Mouse (Mus musculus) heart, postnatal 36 days (tissue): ENCODE measurements around the gene Gm28230. TPM values are rescaled to one million over a fixed set of nuclear protein-coding genes. Genes with fewer than 3 reads are reported as not detected.

ENCODE experiments used
- DNase-seq, 2 experiments: peaks; one replicate each; pipeline ENCODE4 v3.0.0; 2021 to 2022
- intact Hi-C: fragments of 180-260 bp; cut with DNase I; formaldehyde crosslinking; loops from one replicate; pipeline ENCODE4 v1.15.1; 2025
- total RNA-seq, 2 experiments: library from RNA; stranded (reverse); gene quantifications; 2 replicates each; pipeline ENCODE4 v1.2.3; 2021

Gm28230 gene
- total RNA-seq, result not detected

GRCm38 (mm10) chr2:74726551-74726950 is at the start of gene Gm28230:
Gene Gm28230 (plus strand): TSS chr2:74726728.
- intact Hi-C loops, result no loop called here
- DNase-seq, result no peak

- no peak for DNase-seq
- intact Hi-C loops, result no loop called here
Measured at GRCm38 (mm10) chr2:74677106-74677505, 49.4 kb upstream of the Gm28230 start.

- intact Hi-C loops, result no loop called here
- no peak for DNase-seq
Measured at GRCm38 (mm10) chr2:74678891-74679595, 47.5 kb upstream of the Gm28230 start, which contains the start of gene Hoxd11. Gene Hoxd11 (plus strand): TSS chr2:74679557.

GRCm38 (mm10) chr2:74679596-74679971 is 46.9 kb upstream of the Gm28230 start:
- no peak for DNase-seq
- intact Hi-C loops, result no loop called here

- intact Hi-C loops, result no loop called here
- DNase-seq, result no peak
Measured at GRCm38 (mm10) chr2:74679980-74680379, 46.5 kb upstream of the Gm28230 start.

GRCm38 (mm10) chr2:74680561-74681398 is 45.7 kb upstream of the Gm28230 start:
- intact Hi-C loops, result no loop called here

GRCm38 (mm10) chr2:74681594-74682531 is 44.7 kb upstream of the Gm28230 start:
- intact Hi-C loops, result no loop called here
- DNase-seq, result no peak

More at GRCm38 (mm10) chr2:74680561-74681398, 45.7 kb upstream of the Gm28230 start:
- DNase-seq, result no peak

GRCm38 (mm10) chr2:74682796-74683195 is 43.7 kb upstream of the Gm28230 start:
- no peak for DNase-seq
- intact Hi-C loops, result no loop called here

GRCm38 (mm10) chr2:74683471-74683951 is 43.0 kb upstream of the Gm28230 start:
- no peak for DNase-seq
- intact Hi-C loops, result no loop called here

- DNase-seq, result no peak
- intact Hi-C loops, result no loop called here
Measured at GRCm38 (mm10) chr2:74684106-74684505, 42.4 kb upstream of the Gm28230 start.

- intact Hi-C loops, result no loop called here
Measured at GRCm38 (mm10) chr2:74685059-74685603, 41.4 kb upstream of the Gm28230 start.

GRCm38 (mm10) chr2:74686301-74686987 is 40.1 kb upstream of the Gm28230 start:
- DNase-seq, result peak in 1 of 2 experiments; percentile 61
- intact Hi-C loops, result no loop called here

More at GRCm38 (mm10) chr2:74685059-74685603, 41.4 kb upstream of the Gm28230 start:
- DNase-seq, result no peak

- intact Hi-C loops, result no loop called here
- DNase-seq, result no peak
Measured at GRCm38 (mm10) chr2:74686988-74687697, 39.4 kb upstream of the Gm28230 start.

- intact Hi-C loops, result no loop called here
- no peak for DNase-seq
Measured at GRCm38 (mm10) chr2:74687698-74688555, 38.6 kb upstream of the Gm28230 start.

- no peak for DNase-seq
- intact Hi-C loops, result no loop called here
Measured at GRCm38 (mm10) chr2:74688795-74689573, 37.5 kb upstream of the Gm28230 start.

GRCm38 (mm10) chr2:74689574-74690337 is 36.8 kb upstream of the Gm28230 start:
- DNase-seq, result no peak
- intact Hi-C loops, result loop anchor here (10.0 kb wide), 1 partner anchor 1415 kb away; the partner anchor contains the start of gene Sp9
